Mouse (Mus musculus): ENCODE data around the gene Nlrc3.

- TF ChIP-seq GATA1 (IDR thresholded peaks at IDR 0.05; ENCODE audit: low read length) (no peak), TAL1 (IDR thresholded peaks at IDR 0.05; ENCODE audit: low read length) (no peak)
These were observed 10.9 kb downstream of the Nlrc3 start for GRCm38 (mm10) chr16:3965534-3965933.

Measured in erythroblast, embryonic 14.5 days (primary cell).